Mouse (Mus musculus): Measurements from ENCODE around the gene Afp. TPM values are rescaled to one million over a fixed set of nuclear protein-coding genes. Genes with fewer than 3 reads are reported as not detected.
A peak's percentile ranks its signal among the peaks of the same experiment; 100 is the strongest.

Gene Afp
- polyA plus RNA-seq, 1 experiment, result 1.6 TPM

- H3K4me3 ChIP-seq (ENCODE audit: insufficient read depth, low read length), result no peak overlapping the region
- H3K4me1 ChIP-seq (ENCODE audit: control insufficient read depth, insufficient read depth, low read length), result peaks cover 12% of the 10 kb centered on the region
- H3K27ac ChIP-seq (ENCODE audit: insufficient read depth, low read depth, low read length), result no peak overlapping the region
- peak; percentile 93 for TF ChIP-seq CTCF (IDR thresholded peaks at IDR 0.05; ENCODE audit: low read depth, low read length)
- no peak for TF ChIP-seq POLR2A (IDR thresholded peaks at IDR 0.05; ENCODE audit: borderline replicate concordance, low read depth, low read length)
Measured at GRCm38 (mm10) chr5:90500714-90501113, 10.2 kb downstream of the Afp start.

GRCm38 (mm10) chr5:90501752-90502151, 11.2 kb downstream of the Afp start:
- TF ChIP-seq CTCF (IDR thresholded peaks at IDR 0.05; ENCODE audit: low read depth, low read length), result no peak
- TF ChIP-seq POLR2A (IDR thresholded peaks at IDR 0.05; ENCODE audit: borderline replicate concordance, low read depth, low read length), result no peak
- H3K4me3 ChIP-seq (ENCODE audit: insufficient read depth, low read length), result no peak overlapping the region
- no peak overlapping the region for H3K27ac ChIP-seq (ENCODE audit: insufficient read depth, low read depth, low read length)
- peaks cover 11% of the 10 kb centered on the region for H3K4me1 ChIP-seq (ENCODE audit: control insufficient read depth, insufficient read depth, low read length)

- peaks cover 11% of the 10 kb centered on the region for H3K4me1 ChIP-seq (ENCODE audit: control insufficient read depth, insufficient read depth, low read length)
- peak overlapping the region; percentile 53 for H3K4me3 ChIP-seq (ENCODE audit: insufficient read depth, low read length)
- H3K27ac ChIP-seq (ENCODE audit: insufficient read depth, low read depth, low read length), result peak overlapping the region; percentile 41
- TF ChIP-seq CTCF (IDR thresholded peaks at IDR 0.05; ENCODE audit: low read depth, low read length) (no peak), POLR2A (IDR thresholded peaks at IDR 0.05; ENCODE audit: borderline replicate concordance, low read depth, low read length) (no peak)
Measured at GRCm38 (mm10) chr5:90504742-90505141, 14.2 kb downstream of the Afp start.

- Histone ChIP-seq H3K4me3 (ENCODE audit: insufficient read depth, low read length) (no peak overlapping the region), H3K4me1 (ENCODE audit: control insufficient read depth, insufficient read depth, low read length) (peaks cover 11% of the 10 kb centered on the region), H3K27ac (ENCODE audit: insufficient read depth, low read depth, low read length) (no peak overlapping the region)
- no peak for TF ChIP-seq POLR2A (IDR thresholded peaks at IDR 0.05; ENCODE audit: borderline replicate concordance, low read depth, low read length)
Measured at GRCm38 (mm10) chr5:90506507-90506906, 16.0 kb downstream of the Afp start.

GRCm38 (mm10) chr5:90507411-90507949, 16.9 kb downstream of the Afp start:
- Histone ChIP-seq H3K27ac (ENCODE audit: insufficient read depth, low read depth, low read length) (no peak overlapping the region), H3K4me1 (ENCODE audit: control insufficient read depth, insufficient read depth, low read length) (peaks cover 11% of the 10 kb centered on the region), H3K4me3 (ENCODE audit: insufficient read depth, low read length) (no peak overlapping the region)
- TF ChIP-seq POLR2A (IDR thresholded peaks at IDR 0.05; ENCODE audit: borderline replicate concordance, low read depth, low read length), result no peak
- no peak for TF ChIP-seq CTCF (IDR thresholded peaks at IDR 0.05; ENCODE audit: low read depth, low read length)

GRCm38 (mm10) chr5:90509828-90510592, 19.5 kb downstream of the Afp start:
- Histone ChIP-seq H3K27ac (ENCODE audit: insufficient read depth, low read depth, low read length) (no peak overlapping the region), H3K4me3 (ENCODE audit: insufficient read depth, low read length) (no peak overlapping the region), H3K4me1 (ENCODE audit: control insufficient read depth, insufficient read depth, low read length) (peaks cover 5% of the 10 kb centered on the region)
- TF ChIP-seq CTCF (IDR thresholded peaks at IDR 0.05; ENCODE audit: low read depth, low read length) (no peak), POLR2A (IDR thresholded peaks at IDR 0.05; ENCODE audit: borderline replicate concordance, low read depth, low read length) (no peak)

- TF ChIP-seq POLR2A (IDR thresholded peaks at IDR 0.05; ENCODE audit: borderline replicate concordance, low read depth, low read length) (no peak), CTCF (IDR thresholded peaks at IDR 0.05; ENCODE audit: low read depth, low read length) (no peak)
- no peak overlapping the region for H3K27ac ChIP-seq (ENCODE audit: insufficient read depth, low read depth, low read length)
- no peaks in the 10 kb centered on the region; the same call in 1 of the 2 replicates for H3K4me1 ChIP-seq (ENCODE audit: control insufficient read depth, insufficient read depth, low read length)
- no peak overlapping the region for H3K4me3 ChIP-seq (ENCODE audit: insufficient read depth, low read length)
Measured at GRCm38 (mm10) chr5:90512288-90512955, 21.9 kb downstream of the Afp start.

- TF ChIP-seq CTCF (IDR thresholded peaks at IDR 0.05; ENCODE audit: low read depth, low read length) (no peak), POLR2A (IDR thresholded peaks at IDR 0.05; ENCODE audit: borderline replicate concordance, low read depth, low read length) (no peak)
- H3K4me1 ChIP-seq (ENCODE audit: control insufficient read depth, insufficient read depth, low read length), result no peaks in the 10 kb centered on the region
- H3K27ac ChIP-seq (ENCODE audit: insufficient read depth, low read depth, low read length), result no peak overlapping the region
- H3K4me3 ChIP-seq (ENCODE audit: insufficient read depth, low read length), result no peak overlapping the region
Measured at GRCm38 (mm10) chr5:90515561-90515960, 25.0 kb downstream of the Afp start.

- no peak for TF ChIP-seq POLR2A (IDR thresholded peaks at IDR 0.05; ENCODE audit: borderline replicate concordance, low read depth, low read length)
- TF ChIP-seq CTCF (IDR thresholded peaks at IDR 0.05; ENCODE audit: low read depth, low read length), result no peak
- H3K27ac ChIP-seq (ENCODE audit: insufficient read depth, low read depth, low read length), result no peak within 1 kb of the TSS
- H3K4me1 ChIP-seq (ENCODE audit: control insufficient read depth, insufficient read depth, low read length), result no peaks in the 10 kb centered on the region
- H3K4me3 ChIP-seq (ENCODE audit: insufficient read depth, low read length), result no peak within 1 kb of the TSS
Measured at GRCm38 (mm10) chr5:90518356-90519100, 28.0 kb downstream of the Afp start, which contains the start of gene Afm. TSS of gene Afm (plus strand) at chr5:90518932.

All from bone marrow macrophage, adult 2 months (primary cell).